Mouse (Mus musculus) liver (tissue): ENCODE measurements around the gene Tmod4.

Source experiments
- DNase-seq: peaks from one replicate; pipeline ENCODE4 v3.0.0-alpha.2; 2020; ENCODE audit warnings: mixed read lengths

Tmod4 gene

DNA sequence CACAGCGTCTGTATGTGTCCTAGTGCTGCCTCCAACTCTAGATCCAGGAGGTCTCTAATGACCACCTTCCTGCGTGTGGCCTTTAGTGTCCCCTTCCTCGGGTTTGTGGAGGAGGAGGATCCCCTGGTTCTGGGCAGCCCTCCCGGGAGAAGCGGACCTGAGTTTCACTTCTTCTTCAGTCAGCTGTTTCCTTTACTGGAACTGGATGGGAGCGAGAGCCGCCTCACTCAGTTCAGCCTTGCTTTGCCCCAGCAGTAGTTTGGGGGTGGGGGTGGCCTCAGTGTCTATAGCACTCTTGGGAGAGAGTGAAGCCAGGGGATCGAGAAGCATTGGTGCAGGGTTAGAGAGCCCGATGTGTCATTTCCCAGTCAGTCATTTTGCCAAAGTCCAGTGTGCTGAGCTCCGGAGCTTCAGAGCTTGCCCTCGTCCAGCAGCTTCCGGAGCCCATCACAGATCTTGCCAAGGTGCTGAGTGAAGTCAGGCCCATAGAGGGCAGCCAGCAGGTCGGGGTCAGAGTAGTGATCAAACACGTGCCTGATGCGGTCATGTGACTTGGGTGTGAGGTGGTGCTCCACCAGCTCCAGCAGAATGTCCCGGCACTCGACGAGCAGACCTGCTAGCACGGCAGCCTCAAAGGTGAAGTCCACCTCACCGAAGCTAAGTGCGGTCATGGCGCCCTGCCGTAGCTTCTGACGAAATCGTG, 15.5 kb downstream of the Tmod4 start:
- no peak for DNase-seq

- DNase-seq = no peak
These were observed 16.0 kb downstream of the Tmod4 start for GRCm38 (mm10) chr3:95140289-95140595.

- no peak for DNase-seq
These were observed 16.5 kb downstream of the Tmod4 start for GRCm38 (mm10) chr3:95140795-95141194.

DNA sequence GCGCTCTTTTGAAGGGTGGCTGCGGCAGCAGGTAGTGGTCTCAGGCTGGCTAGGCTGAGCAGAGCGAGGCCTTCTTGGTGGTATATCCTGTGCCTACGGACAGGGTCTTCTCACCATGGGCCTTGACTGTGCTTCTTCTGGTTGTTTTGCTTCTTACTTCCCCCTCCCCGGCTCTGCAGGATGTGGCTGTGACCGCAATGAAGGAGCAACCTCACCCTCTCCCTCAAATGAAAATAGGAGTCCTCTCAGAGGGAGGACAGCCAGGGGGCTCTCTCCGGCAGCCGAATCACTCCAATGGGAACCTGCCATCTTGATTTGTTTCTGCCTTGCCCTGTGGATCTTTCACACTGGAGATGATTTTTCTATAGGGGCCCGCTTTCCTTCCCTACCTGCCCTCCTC, 17.2 kb downstream of the Tmod4 start:
- peak; percentile 35 for DNase-seq

DNA sequence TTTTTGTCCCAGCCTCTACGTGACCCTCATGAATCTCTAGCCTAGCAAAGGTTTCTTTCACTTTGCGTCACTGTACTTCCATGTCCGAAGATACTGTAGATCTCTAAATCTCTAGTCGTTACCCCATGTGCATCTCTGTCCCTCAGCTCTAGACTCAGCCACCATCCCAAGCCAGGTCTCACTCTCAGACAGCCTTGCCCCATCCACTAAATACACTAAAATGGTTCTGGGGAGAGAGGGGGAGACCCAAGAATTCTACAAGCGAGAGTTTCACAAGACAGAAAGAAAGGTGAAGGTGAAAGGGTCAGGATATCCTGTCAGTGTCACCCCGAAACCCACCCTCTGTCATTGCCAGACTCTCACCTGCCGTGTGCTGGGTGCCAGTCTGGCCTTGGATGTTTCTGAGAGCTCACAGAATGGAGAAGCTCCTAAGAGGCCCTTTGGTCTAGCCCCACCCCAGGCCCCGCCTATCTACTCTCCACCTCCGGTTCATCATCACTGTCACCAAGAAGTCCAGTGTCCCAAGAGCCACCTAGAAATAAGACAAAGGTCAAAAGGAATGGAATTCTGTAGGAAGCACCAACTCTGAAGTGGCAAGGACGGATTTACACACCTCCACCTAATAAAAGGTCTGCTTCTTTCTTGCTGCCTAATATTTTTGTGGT, 17.8 kb downstream of the Tmod4 start, which contains the start of gene Tnfaip8l2:
Gene Tnfaip8l2 (minus strand): TSS at position 409 of the 665 bp plus-strand sequence.
- DNase-seq = peak; percentile 66

DNA sequence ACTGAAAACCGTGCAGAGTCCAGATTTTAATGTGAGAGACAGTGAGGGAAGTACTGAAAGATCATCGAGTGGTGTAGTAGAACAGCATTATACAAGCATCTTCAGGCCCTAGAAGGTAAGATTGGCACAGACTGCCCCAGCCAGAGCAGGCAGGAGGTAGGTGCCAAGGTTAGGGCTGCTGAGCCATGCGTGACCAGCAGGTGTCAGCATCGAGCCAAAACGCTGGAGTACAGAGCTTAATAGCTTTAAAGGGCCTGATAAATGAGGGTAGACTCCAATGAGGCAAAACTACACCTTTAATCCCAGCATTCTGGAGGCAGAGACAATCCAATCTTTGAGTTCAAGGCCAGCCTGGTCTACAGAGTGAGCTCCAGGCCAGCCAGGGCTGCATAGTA, 18.3 kb downstream of the Tmod4 start:
- peak; percentile 85 for DNase-seq

DNA sequence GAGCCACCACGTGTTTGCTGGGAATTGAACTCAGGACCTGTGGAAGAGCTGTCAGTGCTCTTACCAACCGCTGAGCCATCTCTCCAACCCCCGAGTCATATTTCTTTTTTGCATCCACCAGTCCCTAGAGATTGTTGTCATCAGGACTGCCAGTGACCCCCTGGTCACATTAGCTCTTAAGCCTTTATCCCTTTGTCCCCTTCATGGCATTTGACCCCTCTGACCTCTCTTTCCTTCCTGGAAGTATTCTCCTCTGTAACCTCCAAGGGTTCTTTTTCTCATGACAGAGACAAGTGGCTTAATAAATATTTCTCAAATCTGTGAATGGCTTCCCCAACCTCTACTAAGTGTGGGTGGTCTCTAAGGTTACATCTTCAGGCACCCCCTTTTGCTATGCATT, 23.6 kb downstream of the Tmod4 start:
- DNase-seq = no peak

GRCm38 (mm10) chr3:95153874-95154273, 29.6 kb downstream of the Tmod4 start:
- peak; percentile 68 for DNase-seq

DNA sequence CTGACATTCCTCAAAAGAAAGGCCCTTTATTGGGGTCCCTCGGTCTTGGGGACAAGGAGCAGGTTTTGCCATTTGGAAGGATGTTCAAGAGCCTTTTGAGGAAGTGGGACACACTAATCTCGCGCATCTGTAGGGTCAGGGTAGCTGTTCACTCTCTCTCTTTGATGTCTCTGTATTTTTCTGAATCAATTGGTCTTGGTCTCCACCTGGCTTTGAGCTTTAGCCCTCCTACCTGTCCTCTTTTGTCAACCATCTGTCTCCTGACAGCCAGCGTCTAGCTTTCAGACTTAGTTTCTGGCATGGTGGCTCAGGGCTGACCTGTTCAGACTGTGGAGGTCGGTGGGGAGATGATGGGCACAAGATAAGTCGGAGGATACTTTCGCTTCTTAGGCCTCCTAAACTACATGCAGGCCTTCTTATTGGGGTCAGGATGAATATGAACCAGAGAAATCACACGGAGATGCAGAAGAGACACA, 35.3 kb downstream of the Tmod4 start:
- DNase-seq = no peak

GRCm38 (mm10) chr3:95159987-95160963, 36.0 kb downstream of the Tmod4 start, which contains the start of gene Sema6c:
TSS of gene Sema6c (plus strand) at chr3:95160457.
- peak; percentile 90 for DNase-seq

DNA sequence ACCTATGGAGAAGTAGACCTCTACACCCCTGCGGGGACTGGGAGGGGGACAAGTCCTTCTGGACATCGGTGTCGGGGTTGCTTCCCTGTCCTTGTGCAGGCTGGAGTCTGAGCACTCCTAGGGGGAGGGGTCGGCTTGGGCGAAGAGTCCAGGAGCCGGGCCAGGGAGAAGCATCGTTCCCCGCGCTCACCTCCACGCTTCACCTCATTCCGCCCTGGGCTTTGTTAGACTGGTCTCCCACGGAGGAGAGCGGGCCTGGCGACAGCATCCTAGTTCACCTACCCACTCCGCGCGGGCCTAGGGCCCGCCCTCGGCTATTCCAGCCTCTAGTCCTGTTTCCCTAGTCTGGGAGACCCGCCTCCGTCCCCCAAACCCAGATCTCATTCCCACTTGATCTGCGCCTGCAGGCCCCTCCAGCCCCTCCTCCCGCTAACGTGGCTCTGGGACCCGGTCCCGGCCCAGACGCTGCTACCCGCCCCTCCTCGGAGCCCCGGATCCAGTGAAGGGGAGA, 36.8 kb downstream of the Tmod4 start:
- DNase-seq = peak; percentile 16

DNA sequence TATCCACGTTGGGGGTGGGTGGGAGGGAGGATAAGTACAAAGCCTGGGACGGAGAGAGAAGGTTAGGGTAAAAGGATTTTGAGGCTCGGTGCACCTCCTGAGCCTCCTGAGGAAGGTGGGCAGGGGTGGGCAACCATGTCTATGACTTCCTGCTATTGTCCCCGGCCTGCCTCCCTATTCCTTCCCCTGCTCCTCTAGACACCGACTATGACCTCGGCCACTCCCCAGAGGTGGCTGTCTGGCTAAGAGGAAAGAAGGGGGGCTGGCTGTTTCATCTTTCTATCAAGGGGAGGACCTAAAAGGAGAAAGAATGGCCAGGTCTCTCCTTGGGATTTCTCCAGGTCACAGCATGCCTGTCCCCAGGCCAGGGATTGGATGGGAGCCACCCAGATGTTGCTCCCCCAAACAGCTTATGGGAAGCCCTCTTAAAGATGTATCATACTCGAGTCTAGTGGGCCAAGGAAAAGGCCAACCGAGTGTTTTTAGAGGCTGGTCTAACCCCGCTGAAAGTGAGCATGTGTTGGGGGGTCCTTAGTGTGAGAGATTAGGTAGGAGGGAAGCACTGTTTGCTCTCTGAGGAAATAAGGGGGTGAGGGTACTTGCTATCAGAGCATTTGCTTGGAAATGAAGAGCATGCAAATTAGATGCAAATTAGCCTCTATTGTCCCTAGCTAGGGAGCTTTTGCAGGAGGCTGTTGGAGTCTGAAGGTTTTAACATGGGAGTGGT, 37.5 kb downstream of the Tmod4 start:
- no peak for DNase-seq

- no peak for DNase-seq
These were observed 38.0 kb downstream of the Tmod4 start for GRCm38 (mm10) chr3:95162345-95162628.

GRCm38 (mm10) chr3:95163419-95164255, 39.4 kb downstream of the Tmod4 start:
- no peak for DNase-seq

DNA sequence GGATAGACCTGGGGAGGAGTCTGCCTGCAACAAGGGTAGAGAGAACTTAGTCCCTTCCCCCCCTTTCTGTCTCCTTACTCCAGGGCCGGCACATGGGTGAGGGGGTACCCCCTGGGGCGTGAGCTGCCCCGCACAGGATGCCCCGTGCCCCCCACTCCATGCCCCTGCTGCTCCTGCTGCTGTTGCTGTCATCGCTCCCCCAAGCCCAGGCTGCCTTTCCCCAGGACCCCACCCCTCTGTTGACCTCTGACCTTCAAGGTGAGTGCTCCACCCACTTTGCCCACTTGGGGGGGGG, 39.9 kb downstream of the Tmod4 start:
- no peak for DNase-seq

- DNase-seq = no peak
These were observed 40.6 kb downstream of the Tmod4 start for GRCm38 (mm10) chr3:95164840-95165239.

- no peak for DNase-seq
These were observed 45.7 kb downstream of the Tmod4 start for GRCm38 (mm10) chr3:95169996-95170395.

DNA sequence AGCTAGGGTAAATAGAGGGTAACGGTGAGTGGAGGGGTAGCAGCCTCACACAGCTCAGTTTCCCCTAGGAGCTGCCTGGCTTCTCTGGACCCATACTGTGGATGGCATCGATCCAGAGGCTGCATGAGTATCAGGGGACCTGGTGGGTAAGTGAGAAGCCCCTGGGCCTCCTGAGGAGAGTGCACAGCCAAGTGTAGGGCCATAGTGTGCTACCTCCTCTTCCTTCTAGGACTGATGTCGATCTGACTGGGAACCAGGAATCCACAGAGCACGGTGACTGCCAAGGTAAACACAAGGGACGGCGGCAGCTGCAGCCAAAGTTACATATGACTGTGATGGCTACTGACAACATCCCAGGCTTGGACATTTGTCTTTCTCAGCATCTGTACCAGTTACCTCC, 46.8 kb downstream of the Tmod4 start:
- no peak for DNase-seq

- peak; percentile 9 for DNase-seq
These were observed 48.4 kb downstream of the Tmod4 start for GRCm38 (mm10) chr3:95172526-95173255.

DNA sequence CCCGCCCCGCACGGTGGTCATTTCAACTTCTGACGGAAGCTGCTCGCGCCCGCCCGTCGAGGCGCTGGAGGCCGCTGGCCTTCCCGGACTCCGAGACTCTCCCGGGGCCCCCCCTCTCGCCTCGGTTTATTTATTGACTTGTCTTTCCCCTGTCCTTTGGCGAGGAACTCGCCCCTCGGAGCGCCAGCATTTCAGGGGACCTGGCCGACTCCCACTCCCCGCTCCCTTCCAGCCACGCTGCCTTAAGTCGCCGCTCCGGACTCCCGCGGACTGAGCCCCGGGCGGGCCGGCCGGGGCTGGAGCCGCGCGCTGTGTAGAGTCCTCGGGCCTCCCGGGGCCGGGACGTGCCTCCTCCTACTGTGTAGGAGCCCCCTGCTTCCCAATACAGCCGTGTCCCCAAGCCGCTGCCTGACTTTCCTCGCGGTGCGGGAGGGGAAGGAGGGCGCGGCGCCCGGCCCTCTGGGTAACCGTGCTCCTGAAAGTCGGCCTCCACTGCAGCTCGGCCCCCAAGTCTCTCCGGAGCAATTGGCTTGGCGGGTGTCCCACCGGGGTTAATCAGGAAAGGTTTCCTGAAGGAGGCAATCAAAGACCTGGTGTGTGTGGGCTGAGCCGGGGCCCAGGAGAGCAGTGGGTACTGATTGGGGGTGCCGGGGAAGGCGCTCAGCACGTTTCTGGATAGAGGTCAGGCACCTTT, 49.1 kb downstream of the Tmod4 start:
- DNase-seq = peak; percentile 7
